Mouse (Mus musculus) embryonic facial prominence, embryonic 13.5 days (tissue): ENCODE data around the gene Kif2a. TPM values are rescaled to one million over a fixed set of nuclear protein-coding genes. Genes with fewer than 3 reads are reported as not detected.

Experiments used
- ATAC-seq: fragments of 200-750 bp; cut with Nextera tagmentation; 2 replicates; pipeline ENCODE4 v1.8.0; 2017; ENCODE audit warnings: low read depth; ENCODE audit not compliant: insufficient number of reproducible peaks, insufficient read depth, low FRiP score, low TSS enrichment
- H3K27ac ChIP-seq: fragments of 300-500 bp; sonication (generic); 2 replicates; pipeline ENCODE4 v1.5.1; 2015; ENCODE audit warnings: moderate library complexity, mild to moderate bottlenecking, inconsistent platforms
- H3K27me3 ChIP-seq: fragments of 300-500 bp; sonication (generic); 2 replicates; pipeline ENCODE4 v1.6.1; 2015; ENCODE audit warnings: mild to moderate bottlenecking, inconsistent platforms
- H3K36me3 ChIP-seq: fragments of 300-500 bp; sonication (generic); 2 replicates; pipeline ENCODE4 v1.6.1; 2015; ENCODE audit warnings: mild to moderate bottlenecking, inconsistent platforms
- H3K4me1 ChIP-seq: fragments of 300-500 bp; sonication (generic); 2 replicates; pipeline ENCODE4 v1.6.1; 2015; ENCODE audit warnings: inconsistent platforms
- H3K4me2 ChIP-seq: fragments of 300-500 bp; sonication (generic); 2 replicates; pipeline ENCODE4 v1.6.1; 2015; ENCODE audit warnings: moderate library complexity, mild to moderate bottlenecking, inconsistent platforms
- H3K4me3 ChIP-seq: fragments of 300-500 bp; sonication (generic); 2 replicates; pipeline ENCODE4 v1.5.1; 2015; ENCODE audit warnings: mild to moderate bottlenecking, inconsistent platforms
- H3K9ac ChIP-seq: fragments of 300-500 bp; sonication (generic); 2 replicates; pipeline ENCODE4 v1.6.1; 2015; ENCODE audit warnings: mild to moderate bottlenecking, inconsistent platforms
- H3K9me3 ChIP-seq: fragments of 300-500 bp; sonication (generic); 2 replicates; pipeline ENCODE4 v1.6.1; 2016; ENCODE audit warnings: inconsistent platforms
- WGBS: fragments of 180-500 bp; shearing (Covaris S2); methylation state at CpG from one replicate; pipeline ENCODE4 v1.1.7; 2015; ENCODE audit warnings: mixed read lengths; 5-methylcytosine and 5-hydroxymethylcytosine counted together
- polyA plus RNA-seq: library from polyadenylated mRNA; unstranded; fragments of >200 nt; fragmentation: Nextera tagmentation; extraction: Ambion mirVana; gene quantifications from 2 replicates; pipeline ENCODE4 v1.2.1, GENCODE M21; 2015

Kif2a gene
- polyA plus RNA-seq = 14.3 and 17.7 TPM in 2 replicates

DNA sequence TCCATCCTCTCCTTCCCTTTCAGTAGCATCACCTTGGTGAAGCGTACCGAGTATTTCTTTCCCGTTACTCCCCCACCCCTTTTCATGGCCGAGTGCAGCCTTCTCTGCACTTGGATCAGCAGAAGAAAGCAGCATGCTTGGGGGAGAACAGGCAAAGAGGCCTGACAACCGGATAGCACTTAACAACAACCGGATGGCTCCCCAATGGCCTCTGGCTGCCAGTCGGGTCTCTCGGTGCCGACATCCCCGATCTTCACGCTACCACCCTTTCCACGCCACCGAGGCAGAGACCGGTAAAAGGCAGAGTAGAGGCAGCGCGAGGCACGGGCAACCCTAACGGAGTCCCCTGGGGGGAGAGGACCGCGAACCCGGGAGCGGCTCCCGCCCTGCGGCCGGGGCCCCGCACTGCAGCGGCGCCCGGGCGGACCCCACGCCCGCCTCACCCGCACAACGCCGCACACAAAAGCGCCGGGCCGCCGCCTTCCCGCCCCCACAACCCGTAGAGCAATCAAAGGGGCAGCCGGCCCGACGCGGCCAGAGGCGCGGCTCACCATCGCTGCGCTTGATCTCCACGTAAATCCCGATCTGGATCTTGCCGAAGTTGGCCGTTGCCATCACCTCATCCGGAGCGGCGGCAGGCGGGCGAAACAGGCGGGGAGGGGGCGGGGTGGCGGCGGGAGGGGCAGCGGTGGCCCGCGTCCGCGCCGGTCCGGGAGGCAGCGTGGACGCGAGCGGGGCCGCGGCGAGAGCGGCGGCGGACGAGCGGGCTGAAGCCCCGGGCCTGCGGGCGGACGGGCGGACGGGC, at the start of gene Kif2a:
Gene Kif2a (minus strand): TSS at position 666 of the 805 bp plus-strand sequence.
- Histone ChIP-seq H3K4me1 (peaks cover 18% of the 10 kb centered on the region), H3K4me3 (peak within 1 kb of the TSS; percentile 83), H3K27me3 (no peaks in the 10 kb centered on the region), H3K9me3 (peaks cover 6% of the 10 kb centered on the region; the same call in 1 of the 2 replicates), H3K4me2 (peak within 1 kb of the TSS; percentile 77), H3K36me3 (no peaks in the 10 kb centered on the region), H3K27ac (peak within 1 kb of the TSS; percentile 93), H3K9ac (peak within 1 kb of the TSS; percentile 93)
- peak; percentile 73 for ATAC-seq
- under 1% methylated on average over 54 of the region's 87 CpGs for WGBS

DNA sequence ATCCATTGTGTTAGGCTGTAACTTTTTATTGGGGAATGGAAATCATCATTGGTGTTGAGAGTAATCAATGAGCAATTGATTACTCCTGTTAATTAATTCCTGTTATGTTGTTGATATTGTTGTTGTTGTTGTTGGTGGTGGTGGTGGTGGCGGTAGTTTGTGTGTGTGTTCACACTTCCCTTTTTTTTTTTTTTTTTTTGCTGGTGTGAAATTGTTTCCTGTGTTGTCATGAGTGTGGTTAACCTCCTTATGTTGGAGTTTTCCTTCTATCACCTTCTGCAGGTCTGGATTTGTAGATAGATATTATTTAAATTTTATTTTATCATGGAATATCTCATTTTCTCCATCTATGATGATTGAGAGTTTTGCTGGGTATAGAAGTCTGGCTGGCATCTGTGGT, 47.1 kb upstream of the Kif2a start:
- Histone ChIP-seq H3K27me3 (no peaks in the 10 kb centered on the region), H3K9me3 (no peaks in the 10 kb centered on the region), H3K4me2 (no peak overlapping the region), H3K36me3 (no peaks in the 10 kb centered on the region), H3K4me1 (peaks cover 14% of the 10 kb centered on the region), H3K4me3 (no peak overlapping the region), H3K9ac (no peak overlapping the region), H3K27ac (no peak overlapping the region)
- ATAC-seq = no peak
- 90% methylated on average over 1 of the region's 1 CpGs for WGBS

DNA sequence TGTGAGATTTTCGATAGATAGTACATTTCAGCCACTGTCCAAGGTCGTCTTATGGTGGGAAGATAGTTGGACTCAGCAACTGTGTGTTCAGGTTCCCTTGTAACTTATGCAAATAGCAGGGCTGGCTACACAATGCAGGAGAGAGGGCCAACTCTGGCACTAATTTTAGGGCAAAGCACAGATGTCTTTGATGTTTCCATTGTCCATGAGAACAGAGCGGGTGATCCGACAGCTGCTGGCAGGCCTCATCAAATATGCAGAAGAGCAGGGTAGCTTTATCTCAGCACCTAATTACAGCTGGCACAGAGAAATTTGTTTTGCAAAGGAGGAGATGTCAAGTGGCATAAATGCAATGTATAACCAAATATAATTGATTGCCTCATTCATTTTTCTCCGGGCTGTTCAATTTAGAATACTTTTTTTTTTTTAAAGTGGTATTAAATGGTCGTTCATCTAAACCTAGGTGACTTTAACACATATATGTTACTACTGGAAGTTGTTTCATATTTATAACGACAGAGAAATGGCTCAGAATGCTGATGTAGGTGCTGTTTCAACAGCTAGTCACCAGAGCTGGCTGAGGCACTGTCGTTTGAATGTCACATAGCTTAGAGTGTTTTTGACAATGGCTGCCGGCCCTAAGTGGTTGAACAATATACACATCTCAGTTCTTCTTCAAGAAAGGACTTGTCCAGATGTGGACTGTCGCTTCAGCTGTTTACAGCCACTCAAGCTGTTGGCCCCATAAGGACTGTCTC, 43.4 kb upstream of the Kif2a start:
- ATAC-seq = no peak
- Histone ChIP-seq H3K9me3 (no peaks in the 10 kb centered on the region), H3K9ac (no peak overlapping the region), H3K27ac (no peak overlapping the region), H3K4me1 (no peaks in the 10 kb centered on the region), H3K4me3 (no peak overlapping the region), H3K27me3 (no peaks in the 10 kb centered on the region), H3K36me3 (no peaks in the 10 kb centered on the region), H3K4me2 (no peak overlapping the region)
- 73% methylated on average over 10 of the region's 10 CpGs for WGBS

DNA sequence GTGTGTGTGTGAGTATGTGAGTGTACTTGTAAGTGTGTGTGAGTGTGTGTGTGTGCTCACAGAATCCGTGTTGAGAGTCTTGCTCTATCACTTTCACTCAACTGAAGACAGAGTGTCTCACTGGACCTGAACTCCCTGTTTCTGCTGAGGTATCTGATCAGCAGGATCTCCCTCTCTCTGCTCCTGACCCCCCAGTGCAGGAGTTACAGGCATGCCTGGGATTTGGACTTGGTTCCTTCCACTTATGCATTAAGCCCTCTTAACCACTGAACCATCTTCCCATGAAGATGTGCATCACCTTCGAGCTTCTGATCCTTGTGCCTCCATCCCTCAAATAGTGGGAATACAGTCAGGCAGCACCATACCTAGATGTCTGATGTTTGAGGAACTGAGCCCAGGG, 42.3 kb upstream of the Kif2a start:
- H3K4me3 ChIP-seq = no peak overlapping the region
- no peak overlapping the region for H3K4me2 ChIP-seq
- H3K9ac ChIP-seq = no peak overlapping the region
- no peaks in the 10 kb centered on the region for H3K36me3 ChIP-seq
- no peak overlapping the region for H3K27ac ChIP-seq
- H3K4me1 ChIP-seq = no peaks in the 10 kb centered on the region
- no peaks in the 10 kb centered on the region for H3K9me3 ChIP-seq
- no peaks in the 10 kb centered on the region for H3K27me3 ChIP-seq
- ATAC-seq = no peak
- WGBS = 78% methylated on average over 2 of the region's 2 CpGs

DNA sequence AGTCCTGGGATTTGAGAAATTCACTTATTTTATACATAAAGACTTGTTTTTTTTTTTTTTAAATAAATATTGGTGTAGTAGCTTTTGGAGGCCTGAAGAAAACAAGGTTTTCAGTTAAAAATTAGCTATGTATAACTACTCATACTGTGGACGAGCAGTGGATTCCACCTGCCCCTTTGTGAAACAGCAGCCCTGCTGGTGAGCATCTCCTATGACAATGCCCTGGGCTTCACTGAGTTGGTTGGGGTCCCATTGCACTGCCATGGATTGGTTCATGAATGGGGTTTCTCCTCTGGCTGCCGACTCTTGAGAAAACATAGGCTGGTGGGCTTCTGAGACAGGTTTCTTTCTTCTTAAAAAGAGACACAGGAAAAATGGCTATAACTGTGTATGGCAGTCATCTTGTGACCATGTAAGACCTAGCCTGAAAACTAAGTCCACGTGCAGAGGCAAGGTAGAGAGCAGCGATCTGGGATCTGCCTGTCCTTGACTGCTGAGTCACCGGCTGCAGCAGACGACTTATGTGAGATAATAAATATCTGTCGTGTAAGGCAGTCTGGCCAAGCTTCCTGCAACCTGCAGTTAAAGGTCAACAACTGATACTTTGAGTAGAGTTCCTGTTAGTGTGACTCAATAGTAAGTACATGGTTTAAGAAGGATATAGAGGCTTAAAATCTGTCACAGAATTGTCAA, 41.3 kb upstream of the Kif2a start:
- WGBS = 71% methylated on average over 7 of the region's 7 CpGs
- no peak overlapping the region for H3K4me2 ChIP-seq
- no peak overlapping the region for H3K4me3 ChIP-seq
- no peaks in the 10 kb centered on the region for H3K4me1 ChIP-seq
- H3K27ac ChIP-seq = no peak overlapping the region
- H3K27me3 ChIP-seq = no peaks in the 10 kb centered on the region
- no peaks in the 10 kb centered on the region for H3K36me3 ChIP-seq
- ATAC-seq = no peak
- H3K9ac ChIP-seq = no peak overlapping the region
- no peaks in the 10 kb centered on the region for H3K9me3 ChIP-seq

DNA sequence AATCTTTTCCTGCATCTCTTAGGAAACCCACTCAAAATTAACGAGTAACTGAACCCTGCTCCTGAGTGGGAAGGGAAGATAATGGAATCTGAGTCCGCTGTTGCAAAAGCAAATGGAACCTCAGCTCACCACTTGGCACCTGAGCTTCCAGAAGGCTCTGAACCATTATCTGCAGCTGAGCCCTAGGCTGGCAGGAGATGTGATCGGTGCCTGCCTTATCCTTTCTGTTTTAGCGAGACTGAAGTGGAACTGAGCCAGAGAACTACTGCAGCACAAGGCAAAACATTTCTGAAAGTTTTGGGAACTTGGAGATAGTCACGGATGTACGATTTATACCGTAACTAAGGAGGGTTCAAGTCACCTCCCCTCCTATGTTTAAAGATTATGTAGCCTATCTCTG, 38.2 kb upstream of the Kif2a start:
- H3K27ac ChIP-seq = no peak overlapping the region
- no peak overlapping the region for H3K4me3 ChIP-seq
- 82% methylated on average over 7 of the region's 7 CpGs for WGBS
- no peak for ATAC-seq
- H3K4me2 ChIP-seq = no peak overlapping the region
- H3K9me3 ChIP-seq = no peaks in the 10 kb centered on the region
- H3K27me3 ChIP-seq = no peaks in the 10 kb centered on the region
- no peak overlapping the region for H3K9ac ChIP-seq
- H3K36me3 ChIP-seq = no peaks in the 10 kb centered on the region
- no peaks in the 10 kb centered on the region for H3K4me1 ChIP-seq

DNA sequence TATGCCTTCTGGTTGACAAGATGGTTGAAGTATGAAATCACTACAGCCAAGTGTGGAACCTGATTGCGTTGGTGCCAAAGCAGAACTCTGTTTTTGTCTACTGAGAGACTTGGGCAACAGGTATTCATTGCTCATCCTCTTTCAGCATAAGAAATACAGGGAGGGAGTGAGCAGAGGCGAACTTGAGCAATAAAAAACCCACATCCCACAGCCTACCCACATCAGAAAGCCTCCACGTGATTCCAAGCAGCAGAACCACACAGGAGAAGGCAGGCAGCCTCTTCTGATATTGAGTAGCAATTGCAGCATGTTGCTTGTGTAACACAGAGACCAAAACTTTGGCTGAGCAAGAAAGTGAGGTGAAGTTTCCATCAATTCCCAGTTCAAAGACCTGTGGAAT, 37.5 kb upstream of the Kif2a start:
- Histone ChIP-seq H3K27ac (no peak overlapping the region), H3K9me3 (no peaks in the 10 kb centered on the region), H3K4me1 (no peaks in the 10 kb centered on the region), H3K4me3 (no peak overlapping the region), H3K4me2 (no peak overlapping the region), H3K36me3 (no peaks in the 10 kb centered on the region), H3K27me3 (no peaks in the 10 kb centered on the region), H3K9ac (no peak overlapping the region)
- no peak for ATAC-seq
- WGBS = 75% methylated on average over 3 of the region's 3 CpGs

DNA sequence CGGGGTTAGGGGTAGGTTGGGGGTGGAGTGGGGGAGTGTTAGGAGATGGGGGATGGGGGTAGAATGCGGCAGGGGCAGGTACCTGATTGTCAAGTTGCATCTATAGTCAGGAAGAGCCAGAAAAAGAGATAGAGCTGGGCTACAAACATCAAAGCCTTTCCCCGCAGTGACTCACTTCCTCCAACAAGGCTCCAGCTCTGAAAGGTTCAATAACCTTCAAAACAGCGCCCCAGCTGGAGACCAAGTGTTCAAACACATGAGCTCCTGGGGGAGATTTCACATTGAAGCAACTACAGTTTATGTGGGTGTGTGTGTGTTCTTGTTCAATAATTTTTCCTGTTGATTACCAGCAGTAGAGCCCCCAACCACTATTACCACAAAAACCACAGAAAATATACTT, 34.4 kb upstream of the Kif2a start:
- Histone ChIP-seq H3K4me1 (no peaks in the 10 kb centered on the region), H3K9ac (no peak overlapping the region), H3K27ac (no peak overlapping the region), H3K4me2 (no peak overlapping the region), H3K9me3 (no peaks in the 10 kb centered on the region), H3K4me3 (no peak overlapping the region), H3K27me3 (no peaks in the 10 kb centered on the region), H3K36me3 (no peaks in the 10 kb centered on the region)
- ATAC-seq = no peak
- 55% methylated on average over 4 of the region's 4 CpGs for WGBS

DNA sequence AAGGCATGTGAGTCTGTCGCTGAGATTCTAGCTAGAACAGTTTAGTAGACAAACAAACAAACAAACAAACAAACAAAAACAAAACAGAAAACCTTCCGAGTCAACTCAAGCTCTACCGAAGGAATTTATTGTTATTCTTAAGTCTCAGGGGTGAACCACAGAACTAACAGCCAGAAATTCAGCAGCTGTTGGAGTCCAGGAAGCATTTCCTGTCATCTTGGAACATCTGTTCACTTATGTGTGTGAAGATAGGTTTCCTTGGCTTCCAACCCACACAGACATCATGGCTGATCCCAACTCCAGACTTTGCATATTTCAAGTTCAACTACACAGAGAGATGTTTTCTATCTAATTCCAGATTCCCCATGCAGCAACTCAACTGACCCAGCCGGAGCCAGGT, 32.6 kb upstream of the Kif2a start:
- H3K9ac ChIP-seq = no peak overlapping the region
- no peaks in the 10 kb centered on the region for H3K27me3 ChIP-seq
- 62% methylated on average over 4 of the region's 4 CpGs for WGBS
- no peak overlapping the region for H3K4me3 ChIP-seq
- no peak overlapping the region for H3K4me2 ChIP-seq
- no peaks in the 10 kb centered on the region for H3K9me3 ChIP-seq
- H3K27ac ChIP-seq = no peak overlapping the region
- no peaks in the 10 kb centered on the region for H3K4me1 ChIP-seq
- ATAC-seq = no peak
- H3K36me3 ChIP-seq = no peaks in the 10 kb centered on the region

DNA sequence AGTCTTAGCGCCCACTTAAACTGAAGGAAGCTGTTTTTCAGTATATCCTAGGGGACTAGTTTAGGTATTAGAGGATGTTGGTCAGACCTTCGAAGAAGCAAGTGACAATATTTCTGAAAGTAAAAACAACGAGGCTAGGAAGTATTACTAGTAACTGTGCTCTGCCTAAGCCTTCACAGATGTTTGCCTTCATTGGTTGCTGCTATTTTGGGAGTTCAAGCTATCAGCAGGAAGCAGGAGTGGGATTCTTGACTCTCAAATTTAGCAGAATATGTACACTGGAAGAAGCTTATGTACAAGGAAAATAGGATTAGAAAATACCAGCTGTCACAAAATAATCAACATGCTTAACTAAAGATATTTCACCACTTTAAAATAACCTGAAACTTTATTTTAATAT, 29.4 kb upstream of the Kif2a start:
- no peaks in the 10 kb centered on the region for H3K9me3 ChIP-seq
- H3K36me3 ChIP-seq = no peaks in the 10 kb centered on the region
- H3K4me1 ChIP-seq = no peaks in the 10 kb centered on the region
- ATAC-seq = no peak
- 77% methylated on average over 3 of the region's 3 CpGs for WGBS
- H3K27ac ChIP-seq = no peak overlapping the region
- H3K4me3 ChIP-seq = no peak overlapping the region
- H3K27me3 ChIP-seq = no peaks in the 10 kb centered on the region
- no peak overlapping the region for H3K4me2 ChIP-seq
- H3K9ac ChIP-seq = no peak overlapping the region

DNA sequence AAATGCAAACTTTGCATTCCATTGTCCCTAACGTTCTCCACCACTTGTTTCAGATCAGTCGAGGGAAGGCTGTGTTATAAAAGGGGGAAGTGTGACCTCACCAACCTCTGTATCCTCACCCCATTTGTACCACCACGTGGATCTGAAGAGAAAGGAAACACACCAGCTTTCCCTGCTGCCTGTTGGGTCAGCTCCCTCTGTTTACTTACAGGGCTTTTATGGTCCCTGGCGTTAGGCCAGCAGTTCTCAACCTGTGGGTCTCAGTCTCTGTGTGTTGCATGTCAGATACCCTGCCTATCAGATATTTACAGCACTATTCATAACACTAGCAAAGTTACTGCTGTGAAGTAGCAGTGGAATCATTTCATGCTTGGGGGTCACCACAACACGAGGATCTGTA, 22.3 kb upstream of the Kif2a start:
- no peak overlapping the region for H3K9ac ChIP-seq
- no peak for ATAC-seq
- no peak overlapping the region for H3K27ac ChIP-seq
- no peak overlapping the region for H3K4me2 ChIP-seq
- no peaks in the 10 kb centered on the region for H3K9me3 ChIP-seq
- no peaks in the 10 kb centered on the region for H3K36me3 ChIP-seq
- H3K27me3 ChIP-seq = no peaks in the 10 kb centered on the region
- no peak overlapping the region for H3K4me3 ChIP-seq
- WGBS = 46% methylated on average over 5 of the region's 5 CpGs
- H3K4me1 ChIP-seq = no peaks in the 10 kb centered on the region
